ENCODE assay signal across 7 mouse cellular contexts in the genomic region with DNA sequence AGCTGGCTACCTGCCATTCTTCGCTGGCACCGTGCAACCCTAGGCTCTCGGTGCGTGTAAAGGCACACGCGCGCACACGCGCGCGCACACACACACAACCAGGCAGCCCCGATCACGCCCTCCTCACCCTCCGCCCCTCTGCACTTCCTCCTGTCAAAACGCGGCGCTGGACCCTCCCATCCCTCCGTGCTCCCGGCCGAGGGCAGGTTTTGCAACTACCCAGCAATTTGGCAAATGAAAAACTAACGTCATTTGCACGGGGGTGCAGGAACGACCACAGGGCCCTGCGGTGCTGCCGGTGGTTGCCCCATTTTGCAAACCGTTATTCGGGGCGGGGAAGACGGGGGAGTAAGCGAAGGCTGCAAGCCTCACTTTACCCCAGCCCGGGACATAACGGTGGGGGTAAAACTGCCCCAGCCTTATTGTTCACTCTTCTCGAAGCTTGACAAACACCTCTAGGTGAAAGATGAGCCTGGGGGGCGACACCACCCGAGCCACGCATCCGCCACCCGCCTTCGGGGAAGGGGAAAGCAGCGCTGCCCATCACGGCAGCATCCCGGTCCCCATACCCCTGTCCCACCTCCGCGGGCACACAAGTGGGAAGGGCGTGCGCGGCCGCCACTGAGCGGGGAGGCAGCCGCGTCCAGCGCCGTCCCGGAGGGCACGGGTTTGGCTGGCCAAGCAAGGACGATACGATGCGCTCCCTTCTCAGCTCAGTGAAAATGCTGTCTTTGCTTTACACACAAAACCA. TPM values are rescaled to one million over a fixed set of nuclear protein-coding genes. Genes with fewer than 3 reads are reported as not detected.
DNase-seq lines count a peak whose midpoint lies in the region; ATAC-seq lines count a peak whose summit lies in the region.

No protein-coding gene starts in this region.

- WGBS in intestine, embryonic 15.5 days, result under 1% methylated on average over 58 of the region's 58 CpGs
- WGBS in limb, embryonic 10.5 days, result under 1% methylated on average over 58 of the region's 58 CpGs
- WGBS in midbrain, embryonic 12.5 days, result 1% methylated on average over 58 of the region's 58 CpGs
- under 1% methylated on average over 57 of the region's 58 CpGs for WGBS in stomach, embryonic 15.5 days

- H3K4me1 ChIP-seq in intestine, embryonic 15.5 days (replicated peaks), result peaks cover 13% of the 10 kb centered on the region
- peaks cover 23% of the 10 kb centered on the region for H3K4me1 ChIP-seq in limb, embryonic 10.5 days
- H3K4me1 ChIP-seq in midbrain, embryonic 12.5 days, result peaks cover 19% of the 10 kb centered on the region
- H3K4me1 ChIP-seq in stomach, embryonic 15.5 days, result peaks cover 15% of the 10 kb centered on the region; the same call in 1 of the 2 replicates

- H3K27me3 ChIP-seq in intestine, embryonic 15.5 days (replicated peaks), result peaks cover 17% of the 10 kb centered on the region
- peaks cover 19% of the 10 kb centered on the region for H3K27me3 ChIP-seq in limb, embryonic 10.5 days (ENCODE audit: low read depth, poor library complexity, severe bottlenecking)
- 0 out of 2 replicates have a peak, but pooled peaks cover 3% of the 10 kb centered on the region for H3K27me3 ChIP-seq in midbrain, embryonic 12.5 days
- peaks cover 13% of the 10 kb centered on the region; the same call in 1 of the 2 replicates for H3K27me3 ChIP-seq in stomach, embryonic 15.5 days (replicated peaks)

- no peaks in the 10 kb centered on the region for H3K36me3 ChIP-seq in intestine, embryonic 15.5 days
- H3K36me3 ChIP-seq in limb, embryonic 10.5 days, result no peaks in the 10 kb centered on the region
- no peaks in the 10 kb centered on the region for H3K36me3 ChIP-seq in midbrain, embryonic 12.5 days
- no peaks in the 10 kb centered on the region for H3K36me3 ChIP-seq in stomach, embryonic 15.5 days

- peak; percentile 64 for DNase-seq in adrenal gland, postnatal 25 days
- DNase-seq in embryo, embryonic 10.5 days (ENCODE audit: low spot score), result peak; percentile 79
- DNase-seq in gastrocnemius, postnatal 36 days, result peak; percentile 11 to 40
- peak; percentile 73 for DNase-seq in limb, embryonic 10.5 days (ENCODE audit: low spot score)

- H3K9ac ChIP-seq in intestine, embryonic 15.5 days, result peak overlapping the region; percentile 77
- peak overlapping the region; percentile 94 for H3K9ac ChIP-seq in midbrain, embryonic 12.5 days (replicated peaks)
- H3K9ac ChIP-seq in stomach, embryonic 15.5 days, result peak overlapping the region; percentile 69

- peak overlapping the region; percentile 90 for H3K4me2 ChIP-seq in intestine, embryonic 15.5 days (replicated peaks)
- H3K4me2 ChIP-seq in midbrain, embryonic 12.5 days (replicated peaks), result peak overlapping the region; percentile 90
- H3K4me2 ChIP-seq in stomach, embryonic 15.5 days, result peak overlapping the region; percentile 83

- peak overlapping the region; percentile 81 for H3K27ac ChIP-seq in intestine, embryonic 15.5 days
- peak overlapping the region; percentile 81 for H3K27ac ChIP-seq in limb, embryonic 10.5 days
- H3K27ac ChIP-seq in midbrain, embryonic 12.5 days (replicated peaks), result peak overlapping the region; percentile 92
- H3K27ac ChIP-seq in stomach, embryonic 15.5 days, result peak overlapping the region; percentile 86

- peak; percentile 73 for ATAC-seq in intestine, embryonic 15.5 days
- ATAC-seq in midbrain, embryonic 12.5 days (ENCODE audit: low FRiP score, low read depth), result peak; percentile 68
- ATAC-seq in stomach, embryonic 15.5 days (ENCODE audit: insufficient read depth, low FRiP score, low read depth), result peak; percentile 61; the same call in 1 of the 2 replicates

- H3K9me3 ChIP-seq in intestine, embryonic 15.5 days, result no peaks in the 10 kb centered on the region
- no peaks in the 10 kb centered on the region for H3K9me3 ChIP-seq in limb, embryonic 10.5 days (replicated peaks)
- H3K9me3 ChIP-seq in midbrain, embryonic 12.5 days, result no peaks in the 10 kb centered on the region
- H3K9me3 ChIP-seq in stomach, embryonic 15.5 days, result no peaks in the 10 kb centered on the region

- peak overlapping the region; percentile 77 for H3K4me3 ChIP-seq in intestine, embryonic 15.5 days (replicated peaks)
- H3K4me3 ChIP-seq in limb, embryonic 10.5 days, result peak overlapping the region; percentile 79
- H3K4me3 ChIP-seq in midbrain, embryonic 12.5 days, result peak overlapping the region; percentile 95
- peak overlapping the region; percentile 78 for H3K4me3 ChIP-seq in stomach, embryonic 15.5 days (replicated peaks)

- intact Hi-C loops in gastrocnemius, postnatal 36 days (cut with DNase I), result no loop called here

RNA-seq across cellular contexts. Expression of a gene that starts 0.7 kb away (rescaled TPM):
- total RNA-seq in adrenal gland, postnatal 25 days (2021), result 35.5 and 48.8 TPM in 2 replicates
- total RNA-seq in gastrocnemius, postnatal 36 days (2021), result 10 to 100 TPM; 11.2 to 17.6 TPM
- 76.2 and 77.5 TPM in 2 replicates for polyA plus RNA-seq in intestine, embryonic 15.5 days (2015; fragmentation: Nextera tagmentation; extraction: Ambion mirVana)
- polyA plus RNA-seq in limb, embryonic 10.5 days (2016; fragmentation: Nextera tagmentation; extraction: Ambion mirVana), result 17.5 and 27.9 TPM in 2 replicates
- 208 and 228 TPM in 2 replicates for polyA plus RNA-seq in midbrain, embryonic 12.5 days (2016; fragmentation: Nextera tagmentation; extraction: Ambion mirVana)
- polyA plus RNA-seq in stomach, embryonic 15.5 days (2015; fragmentation: Nextera tagmentation; extraction: Ambion mirVana), result 95.4 and 97.6 TPM in 2 replicates

Comparison
In these comparisons a context has a peak if more than half of its experiments do, and no peak if none do; other contexts are left out.
1. Peak in every context shown above with its lines: DNase-seq, ATAC-seq, H3K4me3 ChIP-seq and H3K27ac ChIP-seq.
2. DNase-seq: peak in every context shown above with its lines; median percentile 79 in embryo, embryonic 10.5 days; 73 in limb, embryonic 10.5 days; 64 in adrenal gland, postnatal 25 days; 26 in gastrocnemius, postnatal 36 days.